Mouse (Mus musculus): ENCODE data around the gene Tinf2.

GRCm38 (mm10) chr14:55671486-55671832 is 10.2 kb downstream of the Tinf2 start:
- no peak for TF ChIP-seq POLR2A (IDR thresholded peaks at IDR 0.05; ENCODE audit: borderline replicate concordance, low read depth, low read length)
- no peak for TF ChIP-seq CTCF (IDR thresholded peaks at IDR 0.05; ENCODE audit: low read depth, low read length)
